Mouse (Mus musculus) heart, postnatal 0 days (tissue): ENCODE results near the gene Sertad3. TPM values are rescaled to one million over a fixed set of nuclear protein-coding genes. Genes with fewer than 3 reads are reported as not detected.
A peak's percentile ranks its signal among the peaks of the same experiment; 100 is the strongest.

Experiments
- ATAC-seq: fragments of 200-750 bp; cut with Nextera tagmentation; 2 replicates; pipeline ENCODE4 v1.8.0; 2017; ENCODE audit warnings: low read depth, moderate number of reproducible peaks, moderate library complexity; ENCODE audit not compliant: insufficient read depth
- DNase-seq: peaks from one replicate; pipeline ENCODE4 v3.0.0-alpha.2; 2016; ENCODE audit warnings: low spot score
- H3K27ac ChIP-seq: fragments of 300-500 bp; sonication (generic); 2 replicates; pipeline ENCODE4 v1.5.1; 2014; ENCODE audit warnings: low read depth, mild to moderate bottlenecking
- H3K27me3 ChIP-seq: fragments of 300-500 bp; sonication (generic); 2 replicates; pipeline ENCODE4 v1.6.1; 2014; ENCODE audit warnings: low read length, mixed read lengths; ENCODE audit not compliant: control insufficient read depth, insufficient read depth
- H3K36me3 ChIP-seq: fragments of 300-500 bp; sonication (generic); replicated peaks from 2 replicates; pipeline ENCODE4 v1.6.1; 2014; ENCODE audit warnings: low read length, mixed read lengths; ENCODE audit not compliant: control insufficient read depth, insufficient read depth
- H3K4me1 ChIP-seq: fragments of 300-500 bp; sonication (generic); 2 replicates; pipeline ENCODE4 v1.6.1; 2014; ENCODE audit warnings: antibody characterized with exemption; ENCODE audit not compliant: control insufficient read depth, insufficient read depth
- H3K4me2 ChIP-seq: fragments of 300-500 bp; sonication (generic); 2 replicates; pipeline ENCODE4 v1.6.1; 2014; ENCODE audit warnings: low read depth, mild to moderate bottlenecking, low read length, moderate library complexity
- H3K4me3 ChIP-seq: fragments of 300-500 bp; sonication (generic); 2 replicates; pipeline ENCODE4 v1.5.1; 2014; ENCODE audit warnings: low read depth, low read length
- H3K9ac ChIP-seq: fragments of 300-500 bp; sonication (generic); replicated peaks from 2 replicates; pipeline ENCODE4 v1.6.1; 2014; ENCODE audit warnings: low read depth, low read length, mixed read lengths
- H3K9me3 ChIP-seq: fragments of 300-500 bp; sonication (generic); replicated peaks from 2 replicates; pipeline ENCODE4 v1.6.1; 2016; ENCODE audit warnings: low read length; ENCODE audit not compliant: control insufficient read depth
- CTCF ChIP-seq: IDR thresholded peaks from 2 replicates; pipeline ENCODE4 v1.5.1; 2016; ENCODE audit warnings: antibody characterized with exemption, control low read depth, low read depth
- EP300 ChIP-seq: IDR thresholded peaks from 2 replicates; pipeline ENCODE4 v1.6.1; 2016; ENCODE audit warnings: antibody characterized with exemption, low read depth
- WGBS: fragments of 180-500 bp; shearing (Covaris S2); extraction: QIAGEN DNeasy Blood & Tissue Kit; methylation state at CpG from one replicate; pipeline ENCODE4 v1.1.7; 2014; 5-methylcytosine and 5-hydroxymethylcytosine counted together
- polyA plus RNA-seq: library from polyadenylated mRNA; unstranded; fragments of >200 nt; fragmentation: Nextera tagmentation; extraction: Ambion mirVana; gene quantifications from 2 replicates; pipeline ENCODE4 v1.2.1, GENCODE M21; 2015
- total RNA-seq: library from RNA; depleted of rRNA; stranded (reverse); fragments of >200 nt; gene quantifications from 2 replicates; pipeline ENCODE4 v1.2.3, GENCODE M21; 2014; ENCODE audit warnings: low replicate concordance; rRNA removed

Gene Sertad3
- total and polyA plus RNA-seq, 2 experiments from 2014 or later: 11.4 to 16.9 TPM

GRCm38 (mm10) chr7:27520104-27520503 is 46.5 kb downstream of the Sertad3 start:
- DNase-seq: no peak
- Histone ChIP-seq H3K27ac (no peak overlapping the region), H3K9ac (no peak overlapping the region), H3K36me3 (no peaks in the 10 kb centered on the region), H3K4me1 (no peaks in the 10 kb centered on the region), H3K27me3 (no peaks in the 10 kb centered on the region), H3K4me3 (no peak overlapping the region), H3K9me3 (no peaks in the 10 kb centered on the region), H3K4me2 (no peak overlapping the region)
- ATAC-seq: no peak
- no peak for TF ChIP-seq EP300
- no peak for TF ChIP-seq CTCF

DNA sequence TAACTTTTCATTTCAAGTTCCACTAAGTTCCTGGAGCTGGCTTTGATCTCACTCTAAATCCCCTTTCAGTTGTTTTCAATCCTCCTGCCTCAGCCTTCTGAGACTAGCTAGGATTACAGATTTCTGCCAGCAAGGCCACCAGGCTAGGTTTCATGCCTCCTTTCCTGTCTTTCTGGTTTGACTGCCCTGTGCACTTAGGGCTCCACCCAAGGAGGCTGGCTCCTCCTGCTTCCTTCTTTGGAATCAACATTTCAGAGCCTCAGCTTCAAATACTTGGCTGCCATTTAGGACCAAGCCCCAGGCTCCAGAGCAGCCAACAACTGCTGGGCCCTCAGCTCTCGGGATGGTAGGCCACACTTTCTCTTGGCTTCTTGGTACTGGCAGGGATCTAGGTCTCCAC is 47.0 kb downstream of the Sertad3 start:
- ATAC-seq: no peak
- TF ChIP-seq EP300 (no peak), CTCF (no peak)
- 68% methylated on average over 1 of the region's 1 CpGs for WGBS

GRCm38 (mm10) chr7:27522967-27523366 is 49.4 kb downstream of the Sertad3 start, which contains the start of gene Hipk4:
Gene Hipk4 (plus strand): TSS chr7:27523267.
- Histone ChIP-seq H3K4me3 (no peak within 1 kb of the TSS), H3K4me2 (no peak within 1 kb of the TSS), H3K4me1 (no peaks in the 10 kb centered on the region; the same call in 1 of the 2 replicates), H3K36me3 (no peaks in the 10 kb centered on the region), H3K27me3 (no peaks in the 10 kb centered on the region), H3K9me3 (no peaks in the 10 kb centered on the region), H3K9ac (no peak within 1 kb of the TSS), H3K27ac (no peak within 1 kb of the TSS)
- no peak for ATAC-seq
- 57% methylated on average over 5 of the region's 5 CpGs for WGBS
- TF ChIP-seq EP300 (no peak), CTCF (no peak)
- no peak for DNase-seq

More for the DNA sequence above, 47.0 kb downstream of the Sertad3 start:
- no peak overlapping the region for H3K4me2 ChIP-seq
- no peak overlapping the region for H3K27ac ChIP-seq
- no peak overlapping the region for H3K4me3 ChIP-seq
- H3K9ac ChIP-seq: no peak overlapping the region
- DNase-seq: no peak
- H3K36me3 ChIP-seq: no peaks in the 10 kb centered on the region
- H3K27me3 ChIP-seq: no peaks in the 10 kb centered on the region
- H3K4me1 ChIP-seq: no peaks in the 10 kb centered on the region
- H3K9me3 ChIP-seq: no peaks in the 10 kb centered on the region

GRCm38 (mm10) chr7:27523805-27524204 is 50.2 kb downstream of the Sertad3 start:
- WGBS: 93% methylated on average over 13 of the region's 13 CpGs
- Histone ChIP-seq H3K27ac (no peak overlapping the region), H3K9ac (no peak overlapping the region), H3K4me3 (no peak overlapping the region), H3K4me2 (no peak overlapping the region), H3K36me3 (no peaks in the 10 kb centered on the region), H3K9me3 (no peaks in the 10 kb centered on the region), H3K27me3 (no peaks in the 10 kb centered on the region), H3K4me1 (no peaks in the 10 kb centered on the region; the same call in 1 of the 2 replicates)
- DNase-seq: no peak
- TF ChIP-seq EP300 (no peak), CTCF (no peak)
- ATAC-seq: no peak

- 20% methylated on average over 10 of the region's 10 CpGs for WGBS
These were observed 52.7 kb downstream of the Sertad3 start for GRCm38 (mm10) chr7:27526039-27526827.

More at GRCm38 (mm10) chr7:27526039-27526827, 52.7 kb downstream of the Sertad3 start:
- ATAC-seq (peak; percentile 72), DNase-seq (peak; percentile 79)
- no peak overlapping the region for H3K9ac ChIP-seq
- TF ChIP-seq CTCF (peak; percentile 96), EP300 (no peak)
- H3K27me3 ChIP-seq: no peaks in the 10 kb centered on the region
- H3K36me3 ChIP-seq: 0 out of 2 replicates have a peak, but pooled peaks cover 2% of the 10 kb centered on the region
- H3K9me3 ChIP-seq: no peaks in the 10 kb centered on the region
- H3K27ac ChIP-seq: no peak overlapping the region
- no peak overlapping the region for H3K4me2 ChIP-seq
- no peak overlapping the region for H3K4me3 ChIP-seq
- no peaks in the 10 kb centered on the region; the same call in 1 of the 2 replicates for H3K4me1 ChIP-seq

Other genes starting within 250 kb of the Sertad3 start
- gene Itpkc, start 245.1 kb upstream of the Sertad3 start, total RNA-seq: 5.8 and 14.7 TPM in 2 replicates
- gene Itpkc, start 245.1 kb upstream of the Sertad3 start, polyA plus RNA-seq: 1.2 and 1.3 TPM in 2 replicates
- gene Coq8b, start 240.7 kb upstream of the Sertad3 start, total RNA-seq: 5.8 and 7.2 TPM in 2 replicates
- 10.1 and 11.0 TPM in 2 replicates for gene Coq8b, start 240.7 kb upstream of the Sertad3 start, polyA plus RNA-seq
- 15.9 and 23.5 TPM in 2 replicates for gene Numbl, start 215.3 kb upstream of the Sertad3 start, total RNA-seq
- gene Numbl, start 215.3 kb upstream of the Sertad3 start, polyA plus RNA-seq: 5.6 and 6.2 TPM in 2 replicates
- gene Ltbp4, start 136.1 kb upstream of the Sertad3 start, total RNA-seq: 150 TPM in 2 replicates
- 56.9 and 61.7 TPM in 2 replicates for gene Ltbp4, start 136.1 kb upstream of the Sertad3 start, polyA plus RNA-seq
- 16.7 and 21.0 TPM in 2 replicates for gene Shkbp1, start 117.7 kb upstream of the Sertad3 start, total RNA-seq
- gene Shkbp1, start 117.7 kb upstream of the Sertad3 start, polyA plus RNA-seq: 14.2 and 18.3 TPM in 2 replicates
- gene Gm20479, start 116.3 kb upstream of the Sertad3 start, total RNA-seq: 2.0 TPM in 1 of 2 replicates, not detected in the other
- gene Gm20479, start 116.3 kb upstream of the Sertad3 start, polyA plus RNA-seq: 0.46 TPM in 1 of 2 replicates, not detected in the other
- gene Sptbn4, start 26.1 kb upstream of the Sertad3 start, total RNA-seq: 0.12 TPM in 1 of 2 replicates, not detected in the other
- 0.05 and 0.07 TPM in 2 replicates for gene Sptbn4, start 26.1 kb upstream of the Sertad3 start, polyA plus RNA-seq
- 36.4 and 59.7 TPM in 2 replicates for gene Blvrb, start 25.8 kb upstream of the Sertad3 start, total RNA-seq
- 33.3 and 34.4 TPM in 2 replicates for gene Blvrb, start 25.8 kb upstream of the Sertad3 start, polyA plus RNA-seq
- 23.4 and 70.5 TPM in 2 replicates for gene Sertad1, start 13.1 kb downstream of the Sertad3 start, total RNA-seq
- gene Sertad1, start 13.1 kb downstream of the Sertad3 start, polyA plus RNA-seq: 30.8 and 31.0 TPM in 2 replicates
- 1.9 and 2.2 TPM in 2 replicates for gene Prx, start 25.6 kb downstream of the Sertad3 start, total RNA-seq
- 1.1 TPM in 2 replicates for gene Prx, start 25.6 kb downstream of the Sertad3 start, polyA plus RNA-seq
- 0.23 and 1.1 TPM in 2 replicates for gene Hipk4, start 49.5 kb downstream of the Sertad3 start, total RNA-seq
- 0.15 and 0.18 TPM in 2 replicates for gene Hipk4, start 49.5 kb downstream of the Sertad3 start, polyA plus RNA-seq
- 37.3 and 58.5 TPM in 2 replicates for gene Pld3, start 79.5 kb downstream of the Sertad3 start, total RNA-seq
- 38.9 and 43.8 TPM in 2 replicates for gene Pld3, start 79.5 kb downstream of the Sertad3 start, polyA plus RNA-seq
- gene 2310022A10Rik, start 79.5 kb downstream of the Sertad3 start, total RNA-seq: 3.8 and 21.3 TPM in 2 replicates
- gene 2310022A10Rik, start 79.5 kb downstream of the Sertad3 start, polyA plus RNA-seq: 39.7 and 41.8 TPM in 2 replicates
- 129 and 138 TPM in 2 replicates for gene Akt2, start 117.8 kb downstream of the Sertad3 start, total RNA-seq
- 74.0 and 80.5 TPM in 2 replicates for gene Akt2, start 117.8 kb downstream of the Sertad3 start, polyA plus RNA-seq
- not detected in 2 replicates for gene Ttc9b, start 180.1 kb downstream of the Sertad3 start, total RNA-seq
- gene Ttc9b, start 180.1 kb downstream of the Sertad3 start, polyA plus RNA-seq: not detected in 2 replicates
- 18.4 and 23.2 TPM in 2 replicates for gene Map3k10, start 200.8 kb downstream of the Sertad3 start, total RNA-seq
- 2.5 and 3.0 TPM in 2 replicates for gene Map3k10, start 200.8 kb downstream of the Sertad3 start, polyA plus RNA-seq
- 1.4 and 2.5 TPM in 2 replicates for gene Zfp607b, start 215.6 kb downstream of the Sertad3 start, total RNA-seq
- 2.1 and 2.4 TPM in 2 replicates for gene Zfp607b, start 215.6 kb downstream of the Sertad3 start, polyA plus RNA-seq